Mouse (Mus musculus): ENCODE measurements around the gene Rnf157. TPM values are rescaled to one million over a fixed set of nuclear protein-coding genes. Genes with fewer than 3 reads are reported as not detected.

Gene Rnf157
- polyA plus RNA-seq, 1 experiment from 2014 or later = 8.6 TPM

GRCm38 (mm10) chr11:116435992-116436724, 23.3 kb upstream of the Rnf157 start:
- no peak for ATAC-seq (replicated peaks; ENCODE audit: insufficient number of reproducible peaks, low FRiP score, low TSS enrichment)
- peak overlapping the region; percentile 83 for H3K4me2 ChIP-seq
- 27% methylated on average over 5 of the region's 5 CpGs for WGBS (ENCODE audit: insufficient replicate concordance)

GRCm38 (mm10) chr11:116434967-116435752, 22.3 kb upstream of the Rnf157 start:
- ATAC-seq (replicated peaks; ENCODE audit: insufficient number of reproducible peaks, low FRiP score, low TSS enrichment) = no peak

More at GRCm38 (mm10) chr11:116435992-116436724, 23.3 kb upstream of the Rnf157 start:
- peak overlapping the region; percentile 23 for H3K4me3 ChIP-seq (ENCODE audit: low read depth, low read length)
- peaks cover 7% of the 10 kb centered on the region; the same call in 1 of the 2 replicates for H3K36me3 ChIP-seq (ENCODE audit: control insufficient read depth, insufficient read depth, low read length)
- peak overlapping the region; percentile 68 for H3K9ac ChIP-seq (ENCODE audit: low read depth, low read length)
- H3K27ac ChIP-seq (ENCODE audit: low read depth, low read length) = peak overlapping the region; percentile 74
- H3K27me3 ChIP-seq (ENCODE audit: control insufficient read depth, insufficient read depth, low read length) = no peaks in the 10 kb centered on the region
- no peaks in the 10 kb centered on the region for H3K9me3 ChIP-seq (replicated peaks; ENCODE audit: control insufficient read depth, low read length)
- peaks cover 33% of the 10 kb centered on the region for H3K4me1 ChIP-seq (ENCODE audit: control insufficient read depth, insufficient read depth, low read length)

DNA sequence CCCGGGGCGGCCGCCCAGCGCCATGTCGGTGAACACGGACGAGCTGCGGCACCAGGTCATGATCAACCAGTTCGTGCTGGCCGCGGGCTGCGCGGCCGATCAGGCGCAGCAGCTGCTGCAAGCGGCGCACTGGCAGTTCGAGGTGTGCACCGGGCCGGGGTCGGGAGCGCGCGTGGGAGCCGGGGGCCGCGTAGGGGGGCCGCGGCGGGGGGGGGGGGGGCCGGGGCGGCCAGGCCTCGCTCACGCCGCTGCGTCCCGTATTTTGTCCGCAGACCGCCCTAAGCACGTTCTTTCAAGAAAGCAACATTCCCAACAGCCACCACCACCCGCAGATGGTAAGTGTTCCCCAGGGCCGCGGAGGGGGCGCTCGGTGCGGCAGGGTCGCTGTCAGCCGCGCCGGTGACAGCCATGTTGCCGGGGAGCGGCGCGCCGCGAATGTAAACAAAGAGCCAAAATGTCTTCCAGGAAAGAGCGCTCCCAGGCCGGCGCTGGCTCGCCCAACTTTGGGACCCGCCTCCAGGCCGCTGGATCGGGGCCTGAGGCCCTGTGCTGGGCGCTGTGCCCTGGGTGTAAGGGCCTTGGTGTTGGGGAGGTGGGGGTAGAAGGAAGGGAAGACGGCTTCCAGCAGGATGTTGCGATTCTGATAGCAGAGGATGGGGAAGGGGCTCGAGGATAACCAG, 21.6 kb upstream of the Rnf157 start:
- no peak for ATAC-seq (replicated peaks; ENCODE audit: insufficient number of reproducible peaks, low FRiP score, low TSS enrichment)
- Histone ChIP-seq H3K36me3 (ENCODE audit: control insufficient read depth, insufficient read depth, low read length) (peaks cover 5% of the 10 kb centered on the region; the same call in 1 of the 2 replicates), H3K4me3 (ENCODE audit: low read depth, low read length) (peak overlapping the region; percentile 90), H3K4me1 (ENCODE audit: control insufficient read depth, insufficient read depth, low read length) (peaks cover 40% of the 10 kb centered on the region), H3K9me3 (replicated peaks; ENCODE audit: control insufficient read depth, low read length) (no peaks in the 10 kb centered on the region), H3K27ac (ENCODE audit: low read depth, low read length) (peak overlapping the region; percentile 92), H3K9ac (ENCODE audit: low read depth, low read length) (peak overlapping the region; percentile 96), H3K27me3 (ENCODE audit: control insufficient read depth, insufficient read depth, low read length) (no peaks in the 10 kb centered on the region), H3K4me2 (peak overlapping the region; percentile 83)
- 1% methylated on average over 42 of the region's 67 CpGs for WGBS (ENCODE audit: insufficient replicate concordance)

More at GRCm38 (mm10) chr11:116434967-116435752, 22.3 kb upstream of the Rnf157 start:
- Histone ChIP-seq H3K4me1 (ENCODE audit: control insufficient read depth, insufficient read depth, low read length) (peaks cover 36% of the 10 kb centered on the region), H3K9ac (ENCODE audit: low read depth, low read length) (peak overlapping the region; percentile 96), H3K9me3 (replicated peaks; ENCODE audit: control insufficient read depth, low read length) (no peaks in the 10 kb centered on the region), H3K27me3 (ENCODE audit: control insufficient read depth, insufficient read depth, low read length) (no peaks in the 10 kb centered on the region), H3K4me3 (ENCODE audit: low read depth, low read length) (peak overlapping the region; percentile 90), H3K4me2 (peak overlapping the region; percentile 83), H3K36me3 (ENCODE audit: control insufficient read depth, insufficient read depth, low read length) (peaks cover 7% of the 10 kb centered on the region; the same call in 1 of the 2 replicates), H3K27ac (ENCODE audit: low read depth, low read length) (peak overlapping the region; percentile 92)
- 47% methylated on average over 12 of the region's 12 CpGs for WGBS (ENCODE audit: insufficient replicate concordance)

- Histone ChIP-seq H3K27ac (ENCODE audit: low read depth, low read length) (peak within 1 kb of the TSS; percentile 92), H3K4me3 (ENCODE audit: low read depth, low read length) (peak within 1 kb of the TSS; percentile 90), H3K4me1 (ENCODE audit: control insufficient read depth, insufficient read depth, low read length) (peaks cover 46% of the 10 kb centered on the region), H3K27me3 (ENCODE audit: control insufficient read depth, insufficient read depth, low read length) (no peaks in the 10 kb centered on the region), H3K9me3 (replicated peaks; ENCODE audit: control insufficient read depth, low read length) (no peaks in the 10 kb centered on the region), H3K4me2 (peak within 1 kb of the TSS; percentile 83), H3K9ac (ENCODE audit: low read depth, low read length) (peak within 1 kb of the TSS; percentile 96), H3K36me3 (ENCODE audit: control insufficient read depth, insufficient read depth, low read length) (0 out of 2 replicates have a peak, but pooled peaks cover 3% of the 10 kb centered on the region)
- 2% methylated on average over 66 of the region's 66 CpGs for WGBS (ENCODE audit: insufficient replicate concordance)
- peak; percentile 94 for ATAC-seq (replicated peaks; ENCODE audit: insufficient number of reproducible peaks, low FRiP score, low TSS enrichment)
Measured at GRCm38 (mm10) chr11:116433356-116434286, 20.8 kb upstream of the Rnf157 start, which contains the start of gene Ubald2. Gene Ubald2 (plus strand): TSS chr11:116434094.

GRCm38 (mm10) chr11:116432593-116433355, 19.9 kb upstream of the Rnf157 start:
- Histone ChIP-seq H3K36me3 (ENCODE audit: control insufficient read depth, insufficient read depth, low read length) (0 out of 2 replicates have a peak, but pooled peaks cover 3% of the 10 kb centered on the region), H3K27ac (ENCODE audit: low read depth, low read length) (no peak overlapping the region), H3K4me3 (ENCODE audit: low read depth, low read length) (no peak overlapping the region), H3K4me2 (peak overlapping the region; percentile 83), H3K9ac (ENCODE audit: low read depth, low read length) (peak overlapping the region; percentile 24; the same call in 1 of the 2 replicates), H3K9me3 (replicated peaks; ENCODE audit: control insufficient read depth, low read length) (no peaks in the 10 kb centered on the region), H3K27me3 (ENCODE audit: control insufficient read depth, insufficient read depth, low read length) (no peaks in the 10 kb centered on the region), H3K4me1 (ENCODE audit: control insufficient read depth, insufficient read depth, low read length) (peaks cover 46% of the 10 kb centered on the region)
- ATAC-seq (replicated peaks; ENCODE audit: insufficient number of reproducible peaks, low FRiP score, low TSS enrichment) = no peak
- WGBS (ENCODE audit: insufficient replicate concordance) = 67% methylated on average over 8 of the region's 8 CpGs

- 50% methylated on average over 6 of the region's 6 CpGs for WGBS (ENCODE audit: insufficient replicate concordance)
- Histone ChIP-seq H3K4me1 (ENCODE audit: control insufficient read depth, insufficient read depth, low read length) (peaks cover 41% of the 10 kb centered on the region), H3K4me2 (no peak overlapping the region), H3K36me3 (ENCODE audit: control insufficient read depth, insufficient read depth, low read length) (no peaks in the 10 kb centered on the region), H3K27me3 (ENCODE audit: control insufficient read depth, insufficient read depth, low read length) (no peaks in the 10 kb centered on the region), H3K9ac (ENCODE audit: low read depth, low read length) (no peak overlapping the region), H3K27ac (ENCODE audit: low read depth, low read length) (no peak overlapping the region), H3K4me3 (ENCODE audit: low read depth, low read length) (no peak overlapping the region), H3K9me3 (replicated peaks; ENCODE audit: control insufficient read depth, low read length) (no peaks in the 10 kb centered on the region)
- no peak for ATAC-seq (replicated peaks; ENCODE audit: insufficient number of reproducible peaks, low FRiP score, low TSS enrichment)
Measured at GRCm38 (mm10) chr11:116432127-116432526, 19.3 kb upstream of the Rnf157 start.

- Histone ChIP-seq H3K27ac (ENCODE audit: low read depth, low read length) (no peak overlapping the region), H3K27me3 (ENCODE audit: control insufficient read depth, insufficient read depth, low read length) (no peaks in the 10 kb centered on the region), H3K9me3 (replicated peaks; ENCODE audit: control insufficient read depth, low read length) (no peaks in the 10 kb centered on the region), H3K4me2 (peak overlapping the region; percentile 46), H3K4me3 (ENCODE audit: low read depth, low read length) (no peak overlapping the region), H3K9ac (ENCODE audit: low read depth, low read length) (no peak overlapping the region), H3K4me1 (ENCODE audit: control insufficient read depth, insufficient read depth, low read length) (peaks cover 35% of the 10 kb centered on the region), H3K36me3 (ENCODE audit: control insufficient read depth, insufficient read depth, low read length) (no peaks in the 10 kb centered on the region)
- no peak for ATAC-seq (replicated peaks; ENCODE audit: insufficient number of reproducible peaks, low FRiP score, low TSS enrichment)
- WGBS (ENCODE audit: insufficient replicate concordance) = 48% methylated on average over 11 of the region's 11 CpGs
Measured at GRCm38 (mm10) chr11:116431428-116432077, 18.7 kb upstream of the Rnf157 start.
